Comparison of ENCODE assay signal across 25 mouse cellular contexts in the genomic region with DNA sequence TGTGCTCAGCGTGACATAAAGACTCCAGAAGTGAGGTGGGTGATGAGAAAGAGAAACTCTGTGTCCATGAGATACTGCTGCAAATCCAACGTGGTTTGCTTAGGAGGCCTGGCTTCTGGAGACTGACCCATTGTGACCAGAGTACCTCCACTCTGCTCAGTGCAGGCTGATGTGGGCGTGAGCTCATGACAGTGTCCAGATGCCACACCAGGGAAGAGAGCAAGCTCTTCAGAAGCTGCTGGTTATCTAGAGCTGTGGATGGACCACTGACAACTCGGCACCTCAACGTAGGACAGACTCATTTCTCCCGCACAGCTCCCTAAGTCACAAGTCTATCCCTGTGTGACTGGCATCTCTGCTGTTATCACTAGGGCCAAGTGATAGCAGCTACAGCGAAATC.
DNase-seq lines count a peak whose midpoint lies in the region; ATAC-seq lines count a peak whose summit lies in the region.
"Had no signal": no experiment of that assay in that cellular context is flagged by ENCODE, and none has a peak within 500 bp of the region (broad histone marks: within the 10 kb centered on the region; RNA-seq: fewer than 3 reads in every experiment).

No protein-coding gene starts in this region.

- H3K4me3 ChIP-seq in embryonic facial prominence, embryonic 13.5 days: no peak overlapping the region
- no peak overlapping the region for H3K4me3 ChIP-seq in embryonic facial prominence, embryonic 10.5 days
- no peak overlapping the region for H3K4me3 ChIP-seq in heart, embryonic 12.5 days
- H3K4me3 ChIP-seq in heart, embryonic 16.5 days (ENCODE audit: low read length): no peak overlapping the region
- H3K4me3 ChIP-seq: embryonic facial prominence, embryonic 12.5 days; forebrain, embryonic 12.5 days; gastrocnemius, adult 2 months; hindbrain, embryonic 10.5 days had no signal

- no peaks in the 10 kb centered on the region for H3K36me3 ChIP-seq in embryonic facial prominence, embryonic 13.5 days
- H3K36me3 ChIP-seq in embryonic facial prominence, embryonic 10.5 days (replicated peaks): no peaks in the 10 kb centered on the region
- no peaks in the 10 kb centered on the region for H3K36me3 ChIP-seq in heart, embryonic 12.5 days
- no peaks in the 10 kb centered on the region for H3K36me3 ChIP-seq in heart, embryonic 16.5 days (ENCODE audit: control insufficient read depth, insufficient read depth)
- H3K36me3 ChIP-seq: embryonic facial prominence, embryonic 12.5 days; forebrain, embryonic 12.5 days; G1E; hindbrain, embryonic 10.5 days had no signal

- no peaks in the 10 kb centered on the region for H3K9me3 ChIP-seq in embryonic facial prominence, embryonic 13.5 days
- H3K9me3 ChIP-seq in embryonic facial prominence, embryonic 10.5 days: no peaks in the 10 kb centered on the region
- no peaks in the 10 kb centered on the region for H3K9me3 ChIP-seq in heart, embryonic 12.5 days (replicated peaks)
- no peaks in the 10 kb centered on the region for H3K9me3 ChIP-seq in heart, embryonic 16.5 days (replicated peaks; ENCODE audit: control insufficient read depth, low read length)
- H3K9me3 ChIP-seq: embryonic facial prominence, embryonic 12.5 days; forebrain, embryonic 12.5 days; G1E; hindbrain, embryonic 10.5 days had no signal

- no peak overlapping the region for H3K9ac ChIP-seq in embryonic facial prominence, embryonic 13.5 days
- no peak overlapping the region for H3K9ac ChIP-seq in heart, embryonic 12.5 days
- H3K9ac ChIP-seq in heart, embryonic 16.5 days (ENCODE audit: low read length): no peak overlapping the region
- H3K9ac ChIP-seq: embryonic facial prominence, embryonic 12.5 days; forebrain, embryonic 12.5 days; hindbrain, embryonic 14.5 days had no signal

- no peak overlapping the region for H3K27ac ChIP-seq in embryonic facial prominence, embryonic 13.5 days
- H3K27ac ChIP-seq in embryonic facial prominence, embryonic 10.5 days (replicated peaks): no peak overlapping the region
- peak overlapping the region; percentile 31; the same call in 1 of the 2 replicates for H3K27ac ChIP-seq in heart, embryonic 12.5 days (ENCODE audit: poor library complexity, severe bottlenecking)
- peak overlapping the region; percentile 46 for H3K27ac ChIP-seq in heart, embryonic 16.5 days (ENCODE audit: low read length)
- H3K27ac ChIP-seq: embryonic facial prominence, embryonic 12.5 days; forebrain, embryonic 12.5 days; gastrocnemius, adult 2 months; hindbrain, embryonic 10.5 days; hindbrain, embryonic 14.5 days had no signal

- H3K27me3 ChIP-seq in embryonic facial prominence, embryonic 13.5 days: no peaks in the 10 kb centered on the region; the same call in 1 of the 2 replicates
- no peaks in the 10 kb centered on the region for H3K27me3 ChIP-seq in embryonic facial prominence, embryonic 10.5 days (replicated peaks; ENCODE audit: low read depth, poor library complexity, severe bottlenecking)
- H3K27me3 ChIP-seq in heart, embryonic 12.5 days (replicated peaks): no peaks in the 10 kb centered on the region
- H3K27me3 ChIP-seq in heart, embryonic 16.5 days (ENCODE audit: control insufficient read depth, insufficient read depth, low read length): no peaks in the 10 kb centered on the region
- H3K27me3 ChIP-seq: embryonic facial prominence, embryonic 12.5 days; forebrain, embryonic 12.5 days had no signal

- WGBS in embryonic facial prominence, embryonic 13.5 days: 88% methylated on average over 7 of the region's 7 CpGs
- 85% methylated on average over 7 of the region's 7 CpGs for WGBS in embryonic facial prominence, embryonic 10.5 days
- 20% methylated on average over 7 of the region's 7 CpGs for WGBS in heart, embryonic 12.5 days
- WGBS in heart, embryonic 16.5 days: 34% methylated on average over 7 of the region's 7 CpGs

- peak; percentile 10; the same call in 1 of the 2 replicates for ATAC-seq in embryonic facial prominence, embryonic 13.5 days (ENCODE audit: insufficient number of reproducible peaks, insufficient read depth, low FRiP score, low TSS enrichment, low read depth)
- ATAC-seq in heart, embryonic 12.5 days (ENCODE audit: insufficient number of reproducible peaks, low FRiP score): peak; percentile 79
- peak; percentile 72 for ATAC-seq in heart, embryonic 16.5 days (replicated peaks; ENCODE audit: extremely low read depth, insufficient read depth, low FRiP score)
- ATAC-seq: CD4-positive, CD25-positive, alpha-beta regulatory T cell, adult 4 months; forebrain, embryonic 16.5 days; intestine, postnatal 0 days had no signal

- no peak for DNase-seq in embryonic facial prominence, embryonic 10.5 days (ENCODE audit: low spot score)
- DNase-seq in heart, postnatal 14 days: no peak
- no peak for DNase-seq in heart, postnatal 25 days (ENCODE audit: low spot score)
- peak; percentile 26 for DNase-seq in brain, adult 2 months (ENCODE audit: low read depth, low spot score)
- DNase-seq: adrenal gland, adult 8-10 months; adrenal gland, postnatal 36 days; B cell, adult 2 months; cerebellum, adult 11 months; cerebellum, adult 8-10 months; cerebellum, postnatal 14 days; embryo, embryonic 11 days; gastrocnemius, adult 2 months; gastrocnemius, postnatal 25 days; kidney, adult 8-10 months had no signal

- intact Hi-C loops in heart, postnatal 14 days (cut with DNase I): no loop called here
- intact Hi-C loops in heart, postnatal 25 days (cut with DNase I): no loop called here

- H3K4me2 ChIP-seq in embryonic facial prominence, embryonic 13.5 days: no peak overlapping the region
- peak overlapping the region; percentile 19; the same call in 1 of the 2 replicates for H3K4me2 ChIP-seq in heart, embryonic 12.5 days
- no peak overlapping the region for H3K4me2 ChIP-seq in heart, embryonic 16.5 days (ENCODE audit: low read depth, low read length)
- H3K4me2 ChIP-seq: embryonic facial prominence, embryonic 12.5 days; forebrain, embryonic 12.5 days; hindbrain, embryonic 14.5 days had no signal

- 0 out of 2 replicates have a peak, but pooled peaks cover 6% of the 10 kb centered on the region for H3K4me1 ChIP-seq in embryonic facial prominence, embryonic 13.5 days
- H3K4me1 ChIP-seq in embryonic facial prominence, embryonic 10.5 days: no peaks in the 10 kb centered on the region
- peaks cover 19% of the 10 kb centered on the region for H3K4me1 ChIP-seq in heart, embryonic 12.5 days (replicated peaks)
- H3K4me1 ChIP-seq in heart, embryonic 16.5 days (ENCODE audit: control insufficient read depth, insufficient read depth, low read length): peaks cover 10% of the 10 kb centered on the region
- H3K4me1 ChIP-seq: embryonic facial prominence, embryonic 12.5 days; forebrain, embryonic 12.5 days had no signal

Comparison
In these comparisons a context has a peak if more than half of its experiments do, and no peak if none do; other contexts are left out.
1. ATAC-seq: peak in every context shown above with its lines; median percentile 79 in heart, embryonic 12.5 days; 72 in heart, embryonic 16.5 days; 10 in embryonic facial prominence, embryonic 13.5 days.
2. H3K27ac ChIP-seq: peak in heart, embryonic 12.5 days (single experiment) and heart, embryonic 16.5 days (single experiment); none in embryonic facial prominence, embryonic 13.5 days (single experiment) and embryonic facial prominence, embryonic 10.5 days (single experiment).